Mouse (Mus musculus) v-Abl transformed pro-B cells (cell line): ENCODE data around the gene Leng1.

Experiments
- in situ Hi-C, 2 experiments: fragments of 400-800 bp; cut with MboI; formaldehyde crosslinking; loops; one replicate each; pipeline ENCODE4 v1.15.1; 2025; ENCODE audit not compliant: unreplicated experiment in 2 of 2

Leng1 gene

DNA sequence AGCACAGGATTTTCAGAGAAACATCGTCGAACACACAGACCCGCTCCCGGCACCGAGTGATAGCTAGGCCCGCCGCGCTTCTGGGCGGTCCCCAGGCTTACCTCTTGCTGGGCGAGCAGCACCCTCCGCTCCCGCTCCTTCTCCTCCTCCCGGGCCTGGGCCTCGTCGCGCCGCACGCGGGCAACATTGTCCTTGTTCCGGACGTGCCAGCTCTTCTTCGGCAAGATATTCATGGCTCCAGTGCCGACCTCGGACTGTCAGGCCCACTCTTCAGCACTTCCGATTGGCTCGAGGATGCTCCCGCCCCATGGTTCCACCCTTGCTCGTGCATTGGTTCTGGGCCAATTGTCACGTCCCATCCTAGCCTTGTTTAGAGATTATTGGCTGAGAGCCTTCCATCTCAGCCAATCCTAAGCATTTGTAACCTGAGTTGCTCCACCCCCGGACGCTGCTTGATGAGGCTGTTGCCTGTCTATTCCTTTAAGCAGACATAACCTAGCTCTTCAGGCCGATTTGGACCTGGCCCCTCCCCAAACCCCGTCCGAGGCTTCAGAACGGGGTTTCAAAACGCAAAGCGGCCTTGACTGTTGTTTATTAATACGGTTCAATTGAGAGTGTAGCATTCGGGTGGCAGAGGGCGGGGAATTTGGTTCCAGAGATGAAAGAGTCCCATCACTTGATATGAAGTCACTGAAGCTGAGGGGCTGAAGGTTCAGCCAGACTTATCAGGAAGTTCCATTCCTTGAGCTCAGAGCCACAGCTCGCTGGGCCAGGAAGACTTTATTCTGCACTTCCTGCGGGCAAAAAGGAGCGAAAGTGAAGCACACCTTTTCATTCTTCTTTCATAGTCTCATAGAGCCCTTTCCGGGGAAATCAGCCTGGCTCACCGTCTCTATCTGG, at the start of gene Leng1:
Leng1 (minus strand) TSS at position 626 of the 900 bp plus-strand sequence.
- in situ Hi-C loops = no loop called here

DNA sequence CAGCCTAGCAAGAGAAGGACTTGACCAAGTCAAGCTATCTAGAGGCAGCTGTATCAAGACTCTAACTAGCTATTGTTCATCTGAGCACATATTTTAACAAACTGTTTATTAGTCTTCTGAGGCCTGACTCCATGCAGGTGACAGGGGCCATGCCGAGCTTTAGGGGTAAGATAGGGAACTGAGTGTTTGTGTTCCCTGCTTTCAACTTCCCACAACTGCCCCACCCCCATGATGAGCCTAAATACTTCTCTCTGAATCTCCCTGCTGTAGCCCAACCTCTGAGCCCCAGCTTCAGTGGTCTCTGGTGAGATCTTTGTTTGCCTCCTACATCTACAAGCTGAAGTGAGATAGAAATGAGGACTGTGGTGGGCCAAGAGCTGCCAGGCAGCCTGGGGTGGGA, 49.6 kb upstream of the Leng1 start:
- in situ Hi-C loops = no loop called here

DNA sequence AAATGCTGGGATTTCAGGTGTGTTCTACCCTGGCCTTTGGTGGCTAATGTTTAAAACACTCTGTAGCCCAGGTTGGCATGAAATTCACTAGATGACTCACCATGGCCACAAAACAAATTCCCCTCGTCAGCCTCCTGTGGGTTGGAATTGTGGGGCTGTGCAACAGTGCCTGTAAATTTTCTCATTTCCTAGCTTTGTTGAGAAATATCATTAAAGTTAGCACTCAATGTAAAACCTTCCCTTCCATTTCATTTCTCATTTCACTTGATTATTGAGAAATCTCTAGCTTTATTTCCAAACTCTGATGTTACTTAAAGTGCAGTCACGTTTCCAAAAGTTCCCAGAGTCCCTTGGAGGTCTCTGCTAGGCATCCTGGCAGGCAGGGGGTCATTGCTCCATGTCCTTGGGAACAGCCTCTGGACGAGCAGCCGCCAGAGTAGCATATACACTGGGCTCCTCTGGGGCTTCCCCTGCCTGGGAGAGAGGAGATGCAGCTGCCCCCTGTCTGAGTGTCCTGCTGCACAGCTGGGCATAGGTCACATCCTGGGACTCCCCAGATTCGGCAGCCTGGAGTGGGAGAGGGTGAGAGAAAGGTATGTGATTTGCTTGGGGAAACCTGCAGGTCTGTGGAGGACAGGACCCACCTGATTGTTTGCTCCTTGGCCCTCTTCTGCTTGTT, 46.8 kb upstream of the Leng1 start:
- in situ Hi-C loops = no loop called here

DNA sequence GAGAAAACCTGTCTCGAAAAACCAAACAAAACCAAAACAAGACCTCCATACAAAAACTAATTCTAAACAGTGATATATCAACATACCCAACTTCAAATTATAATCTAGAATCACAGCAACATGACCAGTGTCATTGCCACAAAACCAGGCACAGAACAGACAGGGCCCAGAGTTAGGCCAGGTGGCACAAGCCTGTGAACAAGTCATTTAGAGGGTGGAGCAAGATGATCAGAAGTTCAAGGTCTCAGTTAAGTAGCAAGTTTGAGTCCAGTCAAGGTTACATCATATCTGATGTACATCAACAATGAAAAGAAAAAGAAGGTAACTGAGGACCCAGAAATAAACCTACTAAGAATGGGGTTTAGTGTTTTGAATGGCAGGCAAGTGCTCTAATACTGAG, 43.4 kb upstream of the Leng1 start:
- in situ Hi-C loops = loop anchor here in 1 of 2 experiments (10.0 kb wide), 1 partner anchor 796 kb away; the partner anchor contains the start of gene Ppp1r12c

DNA sequence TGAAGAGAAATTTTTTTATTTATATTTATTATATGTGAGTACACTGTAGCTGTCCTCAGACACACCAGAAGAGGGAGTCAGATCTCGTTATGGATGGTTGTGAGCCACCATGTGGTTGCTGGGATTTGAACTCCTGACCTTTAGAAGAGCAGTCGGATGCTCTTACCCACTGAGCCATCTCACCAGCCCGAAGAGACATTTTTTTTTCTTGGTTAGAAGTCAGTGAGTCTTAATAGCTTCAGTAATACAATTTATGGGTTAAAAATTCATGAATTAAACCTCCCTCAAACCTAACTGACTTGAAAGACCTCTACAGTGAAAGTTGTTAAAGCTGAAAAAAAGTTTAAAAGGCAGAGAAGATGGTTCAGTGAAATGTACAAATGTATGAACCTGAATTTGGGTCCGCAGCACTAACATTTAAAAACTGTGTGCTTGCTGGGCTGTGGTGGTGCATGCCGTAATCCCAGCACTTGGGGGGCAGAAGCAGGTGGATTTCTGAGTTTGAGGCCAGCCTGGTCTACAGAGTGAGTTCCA, 42.9 kb upstream of the Leng1 start:
- in situ Hi-C loops = loop anchor here in 1 of 2 experiments (10.0 kb wide), 1 partner anchor 796 kb away; the partner anchor contains the start of gene Ppp1r12c

DNA sequence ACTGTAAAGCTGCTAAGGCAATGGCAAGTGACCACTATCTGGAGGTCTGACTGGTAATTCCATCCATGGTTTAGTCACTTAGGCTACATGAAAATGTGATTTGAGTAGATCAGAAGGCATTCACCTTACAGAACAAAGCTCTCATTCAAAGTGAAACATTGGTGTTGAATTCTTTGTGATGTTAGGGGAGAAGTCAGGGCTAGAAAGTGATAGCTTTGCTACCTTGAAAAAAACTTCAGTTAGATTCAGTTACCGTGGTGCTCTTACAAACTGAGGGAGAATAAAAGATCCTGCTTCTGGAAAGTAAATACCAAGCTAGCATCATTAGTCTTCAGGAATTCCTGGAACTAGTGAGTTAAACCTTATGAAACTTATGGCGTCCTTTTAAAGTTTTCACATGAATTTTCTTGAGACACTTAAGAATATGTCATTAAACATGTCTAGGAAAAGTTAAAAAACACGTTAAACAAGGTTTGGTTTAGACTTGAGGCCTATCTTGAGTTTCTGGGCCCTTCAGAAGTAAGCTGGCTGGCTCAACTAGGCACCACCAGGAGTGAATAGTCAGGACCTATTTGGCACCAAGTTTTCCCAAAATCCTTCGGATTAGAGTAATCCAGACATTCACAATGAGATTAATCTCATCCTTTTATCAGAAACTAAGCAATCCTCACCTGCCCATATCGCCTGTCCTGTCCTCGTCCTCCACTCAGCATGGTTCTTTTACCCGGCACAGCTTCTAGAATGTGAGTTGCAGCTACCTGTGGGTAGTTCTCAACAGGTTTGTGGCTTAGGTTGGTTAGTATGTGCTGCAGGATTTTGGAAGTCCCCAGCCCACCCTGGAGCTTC, 42.2 kb upstream of the Leng1 start:
- in situ Hi-C loops = loop anchor here in 1 of 2 experiments (10.0 kb wide), 1 partner anchor 797 kb away; the partner anchor contains the start of gene Ppp1r12c

DNA sequence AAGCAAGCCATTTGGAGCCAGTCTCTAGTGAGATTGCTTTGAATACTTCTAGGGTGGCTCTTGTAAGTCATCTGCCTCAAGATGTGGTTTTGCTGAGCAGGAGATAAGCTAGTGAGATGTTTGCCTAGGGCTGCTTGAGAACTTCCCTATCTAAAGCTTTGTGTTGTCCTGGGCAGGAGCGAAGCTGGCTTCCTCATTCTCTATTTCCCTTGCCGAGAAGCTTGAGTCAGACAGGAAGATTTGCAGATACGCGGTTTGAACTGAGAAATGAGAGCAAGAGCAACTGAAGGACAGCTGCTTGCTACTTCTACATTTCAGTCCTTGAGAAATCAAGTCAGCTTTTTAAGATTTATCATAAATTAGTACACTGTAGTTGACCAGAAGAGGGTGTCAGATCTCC, 41.4 kb upstream of the Leng1 start:
- in situ Hi-C loops = loop anchor here in 1 of 2 experiments (10.0 kb wide), 1 partner anchor 798 kb away; the partner anchor contains the start of gene Ppp1r12c

DNA sequence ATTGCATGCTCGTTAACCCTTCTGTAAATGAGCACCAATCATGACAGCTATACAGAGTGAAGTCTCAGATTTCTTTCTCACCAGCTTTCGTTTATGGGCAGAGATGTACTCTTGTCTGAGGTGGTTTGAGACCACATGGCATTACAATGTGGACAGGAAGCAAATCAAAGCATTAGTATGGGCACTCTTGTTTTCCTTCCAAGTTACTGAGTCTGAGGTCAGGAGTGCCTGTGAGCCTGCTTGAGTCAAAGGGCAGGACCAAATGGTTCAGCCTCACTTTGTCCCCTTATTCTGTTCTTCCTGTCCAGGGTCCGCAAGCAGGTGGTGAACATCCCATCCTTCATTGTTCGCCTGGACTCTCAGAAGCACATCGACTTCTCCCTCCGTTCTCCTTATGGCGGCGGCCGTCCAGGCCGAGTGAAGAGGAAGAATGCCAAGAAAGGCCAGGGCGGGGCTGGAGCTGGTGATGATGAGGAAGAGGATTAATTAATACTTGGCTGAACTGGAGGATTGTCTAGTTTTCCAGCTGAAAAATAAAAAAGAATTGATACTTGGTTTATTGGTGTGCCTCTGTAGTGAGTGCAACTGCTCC, 40.8 kb upstream of the Leng1 start:
- in situ Hi-C loops = loop anchor here in 1 of 2 experiments (10.0 kb wide), 1 partner anchor 798 kb away; the partner anchor contains the start of gene Ppp1r12c

DNA sequence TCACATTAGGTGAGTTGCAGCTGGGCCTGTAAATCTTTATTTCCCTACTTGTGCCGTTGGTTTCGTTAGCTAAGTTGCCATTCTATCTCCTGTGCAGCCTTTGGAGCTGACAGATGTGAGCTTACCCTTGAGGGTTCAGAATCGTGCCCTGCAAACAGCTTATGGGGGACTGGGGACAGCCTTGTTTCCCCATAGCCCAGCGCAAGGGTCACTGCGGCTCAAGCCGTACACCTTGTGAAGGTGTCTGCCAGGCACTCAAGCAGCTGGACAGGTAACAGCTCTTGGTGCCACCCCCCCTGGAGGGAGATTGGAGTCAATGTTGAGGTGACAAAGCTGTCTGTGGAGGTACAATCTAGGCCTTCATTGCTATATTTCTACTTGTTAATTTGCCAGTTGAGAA, 40.3 kb upstream of the Leng1 start:
- in situ Hi-C loops = loop anchor here in 1 of 2 experiments (10.0 kb wide), 1 partner anchor 799 kb away; the partner anchor contains the start of gene Ppp1r12c

DNA sequence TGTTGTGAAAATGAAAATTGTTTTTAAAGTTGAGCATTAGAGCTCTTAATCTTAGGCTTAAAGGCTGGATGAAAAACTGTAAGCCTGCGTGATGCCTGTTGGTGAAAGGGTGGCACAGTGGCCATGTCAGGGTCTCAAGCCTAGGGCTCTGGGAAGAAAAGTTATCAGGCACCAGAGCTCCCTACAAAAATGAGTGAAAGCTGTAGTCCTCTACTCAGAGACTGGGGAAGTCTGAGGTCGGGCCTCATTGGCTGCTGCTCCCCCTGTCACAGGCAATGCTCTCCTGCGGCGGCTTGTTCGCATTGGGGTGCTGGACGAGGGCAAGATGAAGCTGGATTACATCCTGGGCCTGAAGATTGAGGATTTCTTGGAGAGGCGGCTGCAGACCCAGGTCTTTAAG, 39.8 kb upstream of the Leng1 start:
- in situ Hi-C loops = loop anchor here in 1 of 2 experiments (10.0 kb wide), 1 partner anchor 799 kb away; the partner anchor contains the start of gene Ppp1r12c

DNA sequence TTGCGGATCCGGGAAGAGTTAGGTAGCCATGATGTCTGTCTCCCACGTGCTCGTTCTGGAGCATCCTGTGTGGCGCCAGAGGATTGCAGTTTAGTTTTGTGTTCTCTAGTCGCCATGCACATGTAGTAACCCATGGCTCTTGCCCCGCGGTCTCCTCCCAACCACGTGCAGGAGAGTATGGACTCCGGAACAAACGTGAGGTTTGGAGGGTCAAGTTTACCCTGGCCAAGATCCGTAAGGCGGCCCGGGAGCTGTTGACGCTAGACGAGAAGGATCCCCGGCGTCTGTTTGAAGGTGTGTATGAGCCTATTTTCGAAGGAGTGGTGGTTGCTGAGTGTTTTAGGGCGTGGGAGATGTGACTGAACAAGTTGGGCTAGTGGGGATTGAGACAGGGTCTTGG, 38.8 kb upstream of the Leng1 start:
- in situ Hi-C loops = loop anchor here (5.0 to 10.0 kb wide), 3 partner anchors 42 to 800 kb away; partner anchors contain the start of genes Cnot3 (in 1 of the 2) and Ppp1r12c (in 1 of the 2)

DNA sequence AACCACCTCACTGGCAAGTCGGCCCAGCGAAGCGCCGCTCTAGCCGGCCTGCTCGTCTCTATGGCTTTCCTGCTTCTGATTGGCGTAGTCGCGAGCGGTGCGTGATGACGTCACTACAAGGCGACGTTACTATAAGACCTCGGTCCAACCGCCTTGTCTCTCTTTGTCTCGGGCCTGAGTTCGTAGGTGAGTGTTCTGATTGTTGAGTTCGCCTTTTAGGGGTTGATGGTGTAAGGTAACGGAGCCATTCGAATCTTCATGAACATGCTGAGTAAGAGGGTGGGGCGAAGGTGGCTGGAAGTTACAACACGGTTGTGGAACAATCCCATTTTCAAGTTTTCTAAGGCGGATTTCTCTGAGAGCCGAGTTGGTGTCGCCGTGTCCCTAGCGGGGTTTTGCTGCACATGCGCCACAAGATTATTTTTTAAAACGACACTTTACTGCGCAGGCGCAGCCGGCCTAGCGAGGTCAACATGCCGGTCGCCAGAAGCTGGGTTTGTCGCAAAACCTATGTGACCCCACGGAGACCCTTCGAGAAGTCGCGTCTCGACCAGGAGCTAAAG, 38.3 kb upstream of the Leng1 start, which contains the start of gene Rps9:
Rps9 (plus strand) TSS at position 115 of the 563 bp plus-strand sequence.
- in situ Hi-C loops = loop anchor here (5.0 to 10.0 kb wide), 3 partner anchors 42 to 801 kb away; partner anchors contain the start of genes Cnot3 (in 1 of the 2) and Ppp1r12c (in 1 of the 2)

DNA sequence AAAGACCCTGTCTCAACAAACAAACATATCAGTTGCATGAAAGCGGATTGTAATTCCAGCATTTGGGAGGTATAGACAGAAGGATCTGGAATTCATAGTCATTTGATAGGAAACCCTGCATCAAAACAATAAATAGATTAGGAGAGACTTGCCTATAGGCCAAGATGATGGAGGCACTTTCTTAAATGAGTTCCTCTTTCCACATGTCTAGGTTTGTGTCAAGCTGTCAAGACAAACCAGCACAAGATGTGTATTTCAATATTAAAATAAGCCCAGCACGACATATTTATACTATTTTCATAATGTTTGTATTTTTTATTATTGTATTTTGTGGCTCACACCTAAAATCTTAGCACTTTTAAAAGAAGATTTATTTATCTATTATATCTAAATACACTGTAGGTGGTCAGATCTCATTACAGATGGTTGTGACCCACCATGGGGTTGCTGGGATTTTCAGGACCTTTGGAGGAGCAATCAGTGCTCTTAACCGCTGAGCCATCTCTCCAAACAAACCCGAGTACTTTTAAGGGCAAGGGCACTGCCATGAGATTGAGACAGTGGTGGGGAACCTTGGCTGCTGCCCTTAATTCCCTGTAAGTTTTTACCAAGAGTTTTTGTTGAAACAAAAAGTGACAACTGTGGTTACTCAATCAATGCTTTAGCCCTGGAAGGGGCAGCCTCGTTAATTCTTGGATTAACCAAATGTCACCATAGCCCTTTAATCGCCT, 37.7 kb upstream of the Leng1 start:
- in situ Hi-C loops = loop anchor here (5.0 to 10.0 kb wide), 3 partner anchors 41 to 801 kb away; partner anchors contain the start of genes Cnot3 (in 1 of the 2) and Ppp1r12c (in 1 of the 2)

DNA sequence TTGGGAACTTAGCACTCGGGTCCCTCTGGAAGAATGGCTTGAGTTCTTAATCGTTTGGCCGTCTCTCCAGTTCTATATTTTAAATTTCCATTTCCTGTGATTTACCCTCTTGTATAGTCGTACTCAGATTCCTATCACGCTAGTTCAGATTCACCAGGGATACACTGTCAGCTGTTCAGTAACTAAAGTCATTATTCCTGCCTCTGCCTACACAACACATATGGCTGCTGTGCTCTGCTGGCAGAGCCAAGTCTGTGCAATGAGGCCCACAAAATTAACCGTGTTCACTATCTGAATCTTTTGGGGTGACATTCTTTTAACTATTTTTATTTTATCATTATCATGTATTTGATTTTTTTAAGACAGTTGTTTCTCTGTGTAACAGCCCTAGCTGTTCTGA, 32.8 kb upstream of the Leng1 start:
- in situ Hi-C loops = loop anchor here (5.0 to 25.0 kb wide), 7 partner anchors 71 to 964 kb away; partner anchors contain the start of genes Myadm (in 2 of the 2), Ppp6r1 (in 2 of the 2), Prkcg (in 2 of the 2) and Leng8 (in 1 of the 2)

DNA sequence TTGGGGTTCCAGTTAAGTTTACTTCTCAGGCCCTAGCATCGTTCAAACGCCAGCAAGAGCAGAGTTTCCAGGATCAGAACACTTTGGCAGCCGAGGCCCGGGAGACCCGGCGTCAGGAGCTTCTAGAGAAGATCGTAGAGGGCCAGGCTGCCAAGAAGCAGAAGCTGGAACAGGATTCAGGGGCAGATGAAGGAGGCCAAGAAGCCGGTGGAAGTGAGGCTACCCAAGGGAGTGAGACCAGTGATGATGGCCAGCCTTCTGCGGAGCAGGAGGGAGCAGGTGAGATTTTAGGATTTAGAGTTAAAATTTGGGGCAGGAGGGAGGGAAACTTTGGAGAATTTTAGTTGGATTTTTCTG, 29.3 kb upstream of the Leng1 start:
- in situ Hi-C loops = loop anchor here (5.0 to 25.0 kb wide), 7 partner anchors 68 to 967 kb away; partner anchors contain the start of genes Myadm (in 2 of the 2), Ppp6r1 (in 2 of the 2), Prkcg (in 2 of the 2) and Leng8 (in 1 of the 2)

DNA sequence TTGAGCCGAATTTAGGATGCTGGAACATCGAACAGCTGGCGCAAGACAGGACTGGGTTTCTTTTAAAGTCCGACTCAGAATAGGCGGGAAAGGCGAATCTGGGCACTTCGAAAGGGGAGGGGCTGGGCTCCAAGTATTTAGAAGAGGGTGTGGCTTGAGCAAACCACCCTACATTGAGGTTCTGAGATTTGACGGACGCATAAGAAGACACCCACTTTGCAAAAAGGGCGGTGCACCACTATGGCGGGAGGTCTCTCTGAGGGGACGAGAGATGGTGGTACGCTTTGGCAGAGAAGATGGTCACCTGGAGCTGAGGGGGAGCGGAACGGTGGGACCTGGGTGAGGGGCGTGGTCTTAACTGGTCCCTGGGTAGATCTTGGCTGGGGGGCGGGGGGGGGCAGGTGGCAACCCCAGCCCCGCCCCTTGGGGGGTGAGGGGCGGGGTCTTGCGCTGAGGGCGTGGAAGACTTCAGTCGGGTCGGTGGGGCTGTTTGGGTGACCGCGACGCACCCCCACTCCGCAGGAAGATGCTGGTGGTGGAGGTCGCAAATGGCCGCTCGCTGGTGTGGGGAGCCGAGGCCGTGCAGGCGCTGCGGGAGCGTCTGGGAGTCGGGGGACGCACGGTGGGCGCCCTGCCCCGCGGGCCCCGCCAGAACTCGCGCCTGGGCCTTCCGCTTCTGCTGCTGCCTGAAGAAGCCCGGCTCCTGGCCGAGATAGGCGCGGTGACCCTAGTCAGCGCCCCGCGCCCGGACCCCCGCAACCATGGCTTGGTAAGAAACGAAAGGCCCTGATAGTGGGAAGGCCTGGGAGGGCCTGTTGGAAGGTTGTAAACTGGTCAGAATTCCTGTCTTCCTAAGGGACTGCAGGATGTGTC, 28.7 kb upstream of the Leng1 start:
- in situ Hi-C loops = loop anchor here (10.0 to 25.0 kb wide), 6 partner anchors 407 to 968 kb away; partner anchors contain the start of genes Myadm (in 2 of the 2), Ppp6r1 (in 2 of the 2), Prkcg (in 2 of the 2) and Leng8 (in 1 of the 2)

DNA sequence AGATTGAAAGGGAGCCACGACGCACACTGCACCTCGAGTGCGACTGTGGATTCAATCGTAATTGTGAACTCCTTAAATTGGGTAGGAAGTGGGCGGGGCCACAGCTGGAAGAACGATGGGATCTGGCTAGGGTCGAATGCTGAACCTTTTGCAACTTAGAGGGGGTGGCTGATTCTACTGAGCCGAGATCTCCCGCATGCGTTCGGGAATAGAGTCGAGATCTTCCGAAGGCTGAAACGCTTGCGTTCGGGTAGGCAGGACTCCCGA, 28.1 kb upstream of the Leng1 start:
- in situ Hi-C loops = loop anchor here (10.0 to 25.0 kb wide), 6 partner anchors 406 to 969 kb away; partner anchors contain the start of genes Myadm (in 2 of the 2), Ppp6r1 (in 2 of the 2), Prkcg (in 2 of the 2) and Leng8 (in 1 of the 2)
